7 mouse cellular contexts compared by ENCODE assay signal in genomic region chr11:121387750-121388553, GRCm38 (mm10). TPM values are rescaled to one million over a fixed set of nuclear protein-coding genes. Genes with fewer than 3 reads are reported as not detected.
DNase-seq lines count a peak whose midpoint lies in the region; ATAC-seq and TF ChIP-seq lines count a peak whose summit lies in the region.

Gene Rab40b (minus strand): TSS chr11:121388251.

- peaks cover 12% of the 10 kb centered on the region for H3K27me3 ChIP-seq in embryonic facial prominence, embryonic 13.5 days
- H3K27me3 ChIP-seq in limb, embryonic 10.5 days (ENCODE audit: low read depth, poor library complexity, severe bottlenecking) = peaks cover 22% of the 10 kb centered on the region
- peaks cover 18% of the 10 kb centered on the region for H3K27me3 ChIP-seq in midbrain, embryonic 13.5 days
- no peaks in the 10 kb centered on the region for H3K27me3 ChIP-seq in spleen, adult 2 months (ENCODE audit: control insufficient read depth, insufficient read depth, low read length)

- H3K4me3 ChIP-seq in bone marrow, adult 2 months (replicated peaks; ENCODE audit: control insufficient read depth, low read depth, low read length) = peak within 1 kb of the TSS; percentile 49
- H3K4me3 ChIP-seq in embryonic facial prominence, embryonic 13.5 days = peak within 1 kb of the TSS; percentile 69
- peak within 1 kb of the TSS; percentile 75 for H3K4me3 ChIP-seq in limb, embryonic 10.5 days
- peak within 1 kb of the TSS; percentile 69 for H3K4me3 ChIP-seq in midbrain, embryonic 13.5 days (replicated peaks)
- peak within 1 kb of the TSS; percentile 45; the same call in 1 of the 2 replicates for H3K4me3 ChIP-seq in spleen, adult 2 months (ENCODE audit: extremely low read depth, insufficient read depth, insufficient read length)

- 2% methylated on average over 61 of the region's 61 CpGs for WGBS in bone marrow, adult 2 months
- 1% methylated on average over 61 of the region's 61 CpGs for WGBS in embryonic facial prominence, embryonic 13.5 days
- 2% methylated on average over 61 of the region's 61 CpGs for WGBS in limb, embryonic 10.5 days
- WGBS in midbrain, embryonic 13.5 days = under 1% methylated on average over 61 of the region's 61 CpGs
- 3% methylated on average over 61 of the region's 61 CpGs for WGBS in spleen, adult 2 months

- peak within 1 kb of the TSS; percentile 79 for H3K9ac ChIP-seq in embryonic facial prominence, embryonic 13.5 days
- peak within 1 kb of the TSS; percentile 69 for H3K9ac ChIP-seq in midbrain, embryonic 13.5 days (replicated peaks)

- H3K27ac ChIP-seq in bone marrow, adult 2 months (ENCODE audit: control insufficient read depth, insufficient read depth, low read depth, low read length, poor library complexity) = peak within 1 kb of the TSS; percentile 9; the same call in 1 of the 2 replicates
- peak within 1 kb of the TSS; percentile 41 for H3K27ac ChIP-seq in embryonic facial prominence, embryonic 13.5 days
- peak within 1 kb of the TSS; percentile 53; the same call in 1 of the 2 replicates for H3K27ac ChIP-seq in limb, embryonic 10.5 days
- peak within 1 kb of the TSS; percentile 53; the same call in 1 of the 2 replicates for H3K27ac ChIP-seq in midbrain, embryonic 13.5 days
- H3K27ac ChIP-seq in spleen, adult 2 months (ENCODE audit: insufficient read depth, low read length) = no peak within 1 kb of the TSS

- no peaks in the 10 kb centered on the region for H3K36me3 ChIP-seq in embryonic facial prominence, embryonic 13.5 days
- no peaks in the 10 kb centered on the region for H3K36me3 ChIP-seq in limb, embryonic 10.5 days
- H3K36me3 ChIP-seq in midbrain, embryonic 13.5 days = no peaks in the 10 kb centered on the region
- no peaks in the 10 kb centered on the region for H3K36me3 ChIP-seq in spleen, adult 2 months (ENCODE audit: control insufficient read depth, insufficient read depth, low read length)

- H3K9me3 ChIP-seq in embryonic facial prominence, embryonic 13.5 days = no peaks in the 10 kb centered on the region
- no peaks in the 10 kb centered on the region for H3K9me3 ChIP-seq in limb, embryonic 10.5 days (replicated peaks)
- no peaks in the 10 kb centered on the region for H3K9me3 ChIP-seq in midbrain, embryonic 13.5 days

- no peaks in the 10 kb centered on the region; the same call in 1 of the 2 replicates for H3K4me1 ChIP-seq in bone marrow, adult 2 months (ENCODE audit: control insufficient read depth, insufficient read depth, low read length)
- H3K4me1 ChIP-seq in embryonic facial prominence, embryonic 13.5 days = peaks cover 13% of the 10 kb centered on the region
- peaks cover 15% of the 10 kb centered on the region for H3K4me1 ChIP-seq in limb, embryonic 10.5 days
- peaks cover 16% of the 10 kb centered on the region for H3K4me1 ChIP-seq in midbrain, embryonic 13.5 days (replicated peaks)
- H3K4me1 ChIP-seq in spleen, adult 2 months (ENCODE audit: control insufficient read depth, insufficient read depth, insufficient read length) = peaks cover 3% of the 10 kb centered on the region; the same call in 1 of the 2 replicates

- no peak for TF ChIP-seq CTCF in bone marrow, adult 2 months (IDR thresholded peaks at IDR 0.05; ENCODE audit: control insufficient read depth, insufficient read depth, low read length)
- no peak for TF ChIP-seq CTCF in spleen, adult 2 months (IDR thresholded peaks at IDR 0.05; ENCODE audit: extremely low read depth, insufficient read depth, insufficient read length, insufficient replicate concordance)

- DNase-seq in heart, adult 11 months = peak; percentile 100
- peak; percentile 87 for DNase-seq in kidney, adult 18-20 months
- peak; percentile 93 for DNase-seq in limb, embryonic 10.5 days (ENCODE audit: low spot score)
- DNase-seq in spleen, adult 2 months (ENCODE audit: low read depth in 1 of 2, low spot score in 2 of 2) = peak in 1 of 2 experiments; percentile 5

- peak within 1 kb of the TSS; percentile 93 for H3K4me2 ChIP-seq in embryonic facial prominence, embryonic 13.5 days
- H3K4me2 ChIP-seq in midbrain, embryonic 13.5 days (replicated peaks) = peak within 1 kb of the TSS; percentile 87

- no peak for TF ChIP-seq POLR2A in bone marrow, adult 2 months (IDR thresholded peaks at IDR 0.05; ENCODE audit: borderline replicate concordance, control insufficient read depth, low read depth, low read length)
- no peak for TF ChIP-seq POLR2A in spleen, adult 2 months (IDR thresholded peaks at IDR 0.05; ENCODE audit: low read depth, low read length)

- ATAC-seq in embryonic facial prominence, embryonic 13.5 days (ENCODE audit: insufficient number of reproducible peaks, insufficient read depth, low FRiP score, low TSS enrichment, low read depth) = peak; percentile 98
- ATAC-seq in midbrain, embryonic 13.5 days = peak; percentile 99

RNA-seq across cellular contexts. Expression of gene Rab40b, which starts in this region (rescaled TPM):
- not detected in 2 replicates for polyA plus RNA-seq in bone marrow, adult 2 months (2011; ENCODE audit: insufficient read depth, insufficient read length, low replicate concordance, missing spikeins)
- polyA plus RNA-seq in embryonic facial prominence, embryonic 13.5 days (2015; fragmentation: Nextera tagmentation; extraction: Ambion mirVana) = 10.7 and 13.1 TPM in 2 replicates
- polyA plus RNA-seq in limb, embryonic 10.5 days (2016; fragmentation: Nextera tagmentation; extraction: Ambion mirVana) = 0.54 and 1.2 TPM in 2 replicates
- 5.9 and 7.9 TPM in 2 replicates for polyA plus RNA-seq in midbrain, embryonic 13.5 days (2015; fragmentation: Nextera tagmentation; extraction: Ambion mirVana)
- polyA plus RNA-seq in spleen, adult 2 months (2012; rRNA removed) = 0.67 and 0.83 TPM in 2 replicates
